Mouse (Mus musculus): ENCODE measurements at regions not wholly inside any gene's neighbourhood (a gene's known extent, or its start where the extent isn't known, plus 50 kb on each side); places are given as distances from the start of the nearest gene placed in this dataset.

GRCm38 (mm10) chr14:76822766-76823325, 213.7 kb upstream of the Ccdc122 start:
- no peak for DNase-seq (ENCODE audit: low read depth, low spot score)

- DNase-seq (ENCODE audit: low read depth, low spot score): no peak
These were observed 214.7 kb upstream of the Ccdc122 start for GRCm38 (mm10) chr14:76821892-76822291.

GRCm38 (mm10) chr14:76821484-76821883, 215.1 kb upstream of the Ccdc122 start:
- no peak for DNase-seq (ENCODE audit: low read depth, low spot score)

DNA sequence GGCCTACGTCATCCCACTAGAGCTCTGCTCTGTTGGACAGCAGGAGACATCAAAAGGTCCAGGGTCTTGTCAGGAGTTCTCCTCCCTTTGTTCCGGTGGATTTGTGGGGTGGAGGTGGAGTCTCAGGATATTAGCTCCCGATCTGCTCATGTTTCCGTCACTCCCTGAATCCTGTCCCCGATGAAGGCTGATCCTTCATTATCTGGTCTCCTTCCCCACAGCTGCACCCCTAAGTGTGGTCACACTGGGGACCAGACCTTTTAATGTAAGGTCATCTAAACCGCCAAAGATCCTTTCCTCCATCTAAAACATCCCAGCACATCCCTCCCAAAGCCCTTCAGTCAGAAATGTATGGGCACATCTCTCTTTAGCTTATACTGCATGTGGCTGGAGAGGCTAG, 215.6 kb upstream of the Ccdc122 start:
- no peak for DNase-seq (ENCODE audit: low read depth, low spot score)

DNA sequence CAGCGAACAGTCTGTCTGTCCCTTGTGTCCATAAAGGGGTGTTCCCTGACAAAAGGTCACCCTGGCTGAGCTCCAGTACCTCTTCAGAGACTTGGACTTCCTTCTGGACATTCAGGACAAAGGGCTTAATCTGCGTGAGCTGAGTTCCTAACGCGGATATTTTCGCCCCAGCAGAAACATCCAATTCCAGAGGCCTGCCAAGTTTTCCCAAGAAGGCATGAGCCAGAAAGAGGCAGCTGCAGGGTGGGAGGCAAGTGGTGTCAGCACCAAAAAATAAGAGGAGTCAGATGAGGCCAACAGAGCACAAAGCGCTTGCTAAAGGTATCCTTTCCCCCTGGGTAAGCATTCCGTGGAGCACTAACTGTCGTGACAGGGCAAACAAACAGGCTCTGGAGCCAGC, 216.9 kb upstream of the Ccdc122 start:
- DNase-seq (ENCODE audit: low read depth, low spot score): peak; percentile 86

- peak; percentile 67 for DNase-seq (ENCODE audit: low read depth, low spot score)
These were observed 218.1 kb upstream of the Ccdc122 start for GRCm38 (mm10) chr14:76818256-76819010.

DNA sequence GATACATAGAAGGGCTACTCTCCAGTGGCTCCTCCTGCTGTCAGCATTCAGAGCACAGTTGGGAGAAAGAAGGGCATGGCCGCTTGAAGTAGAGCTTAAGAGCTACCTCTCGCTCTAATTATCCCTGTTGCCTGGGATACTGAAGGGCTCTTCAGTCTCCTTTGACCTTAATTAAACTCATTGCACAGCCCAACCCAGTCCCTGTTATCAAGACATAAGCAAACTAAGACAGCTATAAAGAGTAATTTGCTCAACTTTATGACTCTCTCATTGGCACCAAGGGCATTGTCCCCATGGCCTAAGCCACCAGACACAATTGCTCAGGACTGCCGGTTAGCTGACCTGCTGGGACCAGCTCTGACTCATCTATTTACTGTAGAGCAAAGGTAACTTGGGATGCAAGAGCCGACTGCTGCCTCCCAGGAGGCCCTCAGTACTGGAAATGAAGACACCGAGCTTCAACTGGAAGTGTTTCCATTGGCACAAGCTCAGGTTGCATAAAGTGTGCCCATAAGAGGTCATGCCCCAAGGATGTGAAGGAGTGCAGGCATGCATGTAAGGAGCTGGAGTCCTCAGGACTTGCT, 219.3 kb upstream of the Ccdc122 start:
- no peak for DNase-seq (ENCODE audit: low read depth, low spot score)

DNA sequence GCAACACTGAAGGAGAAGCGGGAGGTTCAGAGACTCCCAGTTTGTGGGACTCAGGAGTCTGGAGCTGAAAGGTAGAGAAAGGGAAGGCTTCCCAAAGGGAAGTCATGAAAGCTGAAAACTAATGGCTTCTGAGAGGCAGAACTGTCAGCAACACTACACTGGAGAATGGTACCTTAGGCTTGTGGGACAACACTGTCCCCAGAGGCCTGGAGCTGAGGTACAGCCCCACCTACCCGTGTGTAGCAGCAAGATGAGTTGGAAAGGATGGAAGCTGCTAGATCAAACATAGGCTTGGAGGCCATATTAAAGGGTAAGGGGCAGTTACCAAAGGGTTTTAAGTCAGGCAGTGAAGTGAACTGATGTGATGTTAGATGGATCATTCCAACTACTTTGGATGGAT, 219.9 kb upstream of the Ccdc122 start:
- DNase-seq (ENCODE audit: low read depth, low spot score): no peak

DNA sequence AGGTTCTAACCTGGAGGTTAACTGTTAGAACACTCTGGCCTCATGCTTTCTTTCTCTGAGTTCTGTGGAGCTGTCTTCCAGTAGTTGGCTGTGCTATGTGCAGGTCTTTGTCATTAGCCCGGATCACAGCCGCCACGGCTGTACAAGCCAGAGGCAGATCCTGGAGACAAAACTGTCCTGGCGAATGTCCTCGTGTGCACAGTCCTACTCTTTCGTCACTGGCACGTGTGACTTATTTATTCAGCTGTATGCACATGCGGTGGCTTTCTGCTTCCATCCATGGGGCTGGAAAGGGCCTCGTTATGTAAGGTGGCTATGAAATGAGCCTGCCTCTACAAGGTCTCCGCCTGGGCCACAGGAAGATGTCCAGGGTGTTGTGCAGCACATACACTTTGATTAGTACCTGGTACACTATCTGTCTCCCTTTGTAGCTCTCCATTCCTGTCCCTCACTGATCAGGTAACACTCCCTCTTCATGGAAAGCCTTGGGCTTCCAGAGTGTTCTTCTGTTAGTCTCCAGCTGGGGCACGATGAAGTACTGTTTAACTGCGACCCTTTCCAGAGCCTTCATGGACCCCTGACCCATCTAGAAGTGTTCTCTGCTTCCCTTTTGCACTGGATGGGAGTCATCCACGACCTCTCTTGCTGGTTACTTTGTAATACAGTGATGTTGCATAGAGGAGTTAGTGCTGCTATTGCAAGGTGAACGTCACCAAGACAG, 224.3 kb upstream of the Ccdc122 start:
- no peak for DNase-seq (ENCODE audit: low read depth, low spot score)

- no peak for DNase-seq (ENCODE audit: low read depth, low spot score)
These were observed 225.6 kb upstream of the Ccdc122 start for GRCm38 (mm10) chr14:76810697-76811589.

DNA sequence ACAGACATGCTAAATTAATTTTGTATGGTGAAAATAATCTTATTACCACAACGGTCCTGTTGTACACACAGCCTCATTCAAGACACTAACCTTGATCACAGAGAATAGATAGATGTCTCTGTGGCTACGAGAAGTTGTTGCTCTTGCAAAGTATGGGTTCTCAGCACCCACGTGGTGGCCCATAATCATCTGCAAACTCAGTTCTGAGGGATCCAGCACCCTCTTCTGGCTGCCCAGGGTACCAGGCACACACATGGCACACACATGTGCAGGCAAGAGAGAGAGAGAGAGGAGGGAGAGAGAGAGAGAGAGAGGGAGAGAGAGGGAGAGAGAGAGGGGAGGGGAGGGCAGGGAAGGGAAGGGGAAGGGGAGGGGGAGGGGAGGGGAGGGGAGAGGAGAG, 226.5 kb upstream of the Ccdc122 start:
- no peak for DNase-seq (ENCODE audit: low read depth, low spot score)

GRCm38 (mm10) chr14:76809411-76809810, 227.2 kb upstream of the Ccdc122 start:
- DNase-seq (ENCODE audit: low read depth, low spot score): no peak

DNA sequence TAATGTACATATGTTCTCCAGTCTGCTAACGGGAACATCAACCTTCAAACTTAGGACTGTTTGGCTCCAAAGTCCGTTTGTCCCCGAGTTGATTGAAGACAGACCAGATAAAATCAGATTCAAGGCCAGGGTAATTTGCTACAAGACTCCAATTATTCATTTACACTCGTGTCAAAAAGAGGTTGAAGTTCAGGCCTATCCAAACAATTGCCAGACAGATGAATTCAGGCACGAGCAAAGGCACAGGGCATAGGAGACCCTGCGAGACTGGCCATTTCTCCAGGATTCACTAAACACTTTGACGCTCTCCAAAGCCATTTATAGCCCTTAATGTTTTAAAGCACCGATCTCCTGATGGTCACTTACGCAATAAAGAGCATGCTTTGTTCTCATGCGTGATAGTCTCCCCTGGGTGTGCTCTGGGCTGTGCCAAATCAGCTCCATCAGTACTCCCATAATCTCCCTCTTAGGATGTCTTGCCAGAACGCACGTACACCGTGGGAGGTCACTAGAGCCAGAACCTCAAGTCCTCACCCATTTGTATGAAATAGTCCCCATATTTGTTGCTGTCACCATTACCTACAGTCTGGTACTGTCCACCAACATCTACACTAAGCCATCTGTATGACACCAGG, 231.3 kb upstream of the Ccdc122 start:
- no peak for DNase-seq (ENCODE audit: low read depth, low spot score)

- DNase-seq (ENCODE audit: low read depth, low spot score): peak; percentile 57
These were observed 232.0 kb upstream of the Ccdc122 start for GRCm38 (mm10) chr14:76804447-76805150.

DNA sequence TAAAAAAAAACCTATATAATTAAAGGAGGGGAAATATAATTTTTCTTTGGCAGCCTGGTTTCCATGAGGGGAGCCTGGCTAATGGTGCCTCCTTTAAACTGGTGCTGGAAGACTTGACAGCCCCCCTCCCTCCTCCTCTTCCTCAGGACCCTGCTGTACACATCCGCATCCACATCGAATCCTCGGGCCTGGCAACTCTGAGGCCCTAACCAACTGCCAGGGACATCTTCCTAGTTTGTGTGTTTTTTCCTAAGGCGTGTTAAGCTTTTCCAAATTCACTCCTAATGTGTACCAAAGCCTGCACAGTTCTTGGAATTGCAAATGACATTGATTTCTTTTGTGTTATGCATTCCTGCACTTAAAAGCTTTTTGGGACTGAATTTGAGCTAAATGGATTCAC, 236.4 kb upstream of the Ccdc122 start:
- DNase-seq (ENCODE audit: low read depth, low spot score): no peak

- no peak for DNase-seq (ENCODE audit: low read depth, low spot score)
These were observed 236.8 kb upstream of the Ccdc122 start for GRCm38 (mm10) chr14:76799741-76800140.

GRCm38 (mm10) chr14:76798925-76799428, 237.6 kb upstream of the Ccdc122 start:
- no peak for DNase-seq (ENCODE audit: low read depth, low spot score)

GRCm38 (mm10) chr14:76798488-76798887, 238.1 kb upstream of the Ccdc122 start:
- DNase-seq (ENCODE audit: low read depth, low spot score): no peak

GRCm38 (mm10) chr14:76797518-76797917, 239.1 kb upstream of the Ccdc122 start:
- DNase-seq (ENCODE audit: low read depth, low spot score): no peak

Measured in brain, adult 2 months (tissue).